ENCODE assay signal across 13 mouse cellular contexts in genomic region chr2:41672131-41672530, GRCm38 (mm10).
"Had no signal": no experiment of that assay in that cellular context is flagged by ENCODE, and none has a peak within 500 bp of the region (broad histone marks: within the 10 kb centered on the region; RNA-seq: fewer than 3 reads in every experiment).

No protein-coding gene starts in this region.

- H3K4me2 ChIP-seq: limb, embryonic 15.5 days; liver, embryonic 12.5 days; lung, embryonic 14.5 days; midbrain, embryonic 11.5 days; neural tube, embryonic 15.5 days had no signal

- DNase-seq: kidney, postnatal 25 days; lung, embryonic 14.5 days; lung, postnatal 10 days; lung, postnatal 4 days; right cerebral cortex, adult 18-20 months; right cerebral cortex, postnatal 25 days; thymus, postnatal 36 days had no signal

- H3K4me3 ChIP-seq: left cerebral cortex, adult 2 months; limb, embryonic 15.5 days; liver, embryonic 12.5 days; myocyte; neural tube, embryonic 15.5 days had no signal

- ATAC-seq: liver, embryonic 12.5 days had no signal

- H3K9ac ChIP-seq: limb, embryonic 15.5 days; liver, embryonic 12.5 days; lung, embryonic 14.5 days; neural tube, embryonic 15.5 days had no signal

- H3K9me3 ChIP-seq: limb, embryonic 15.5 days; liver, embryonic 12.5 days; neural tube, embryonic 15.5 days had no signal

- H3K4me1 ChIP-seq: limb, embryonic 15.5 days; liver, embryonic 12.5 days; neural tube, embryonic 15.5 days had no signal

- H3K27me3 ChIP-seq: limb, embryonic 15.5 days; liver, embryonic 12.5 days; neural tube, embryonic 15.5 days had no signal

- H3K27ac ChIP-seq: left cerebral cortex, adult 2 months; limb, embryonic 15.5 days; liver, embryonic 12.5 days; neural tube, embryonic 15.5 days had no signal

- H3K36me3 ChIP-seq: limb, embryonic 15.5 days; liver, embryonic 12.5 days; neural tube, embryonic 15.5 days had no signal
